Mouse (Mus musculus): Measurements from ENCODE around the gene Slc29a1. TPM values are rescaled to one million over a fixed set of nuclear protein-coding genes. Genes with fewer than 3 reads are reported as not detected.

The Slc29a1 gene
- polyA plus RNA-seq, 1 experiment from 2014 or later = 243 TPM

DNA sequence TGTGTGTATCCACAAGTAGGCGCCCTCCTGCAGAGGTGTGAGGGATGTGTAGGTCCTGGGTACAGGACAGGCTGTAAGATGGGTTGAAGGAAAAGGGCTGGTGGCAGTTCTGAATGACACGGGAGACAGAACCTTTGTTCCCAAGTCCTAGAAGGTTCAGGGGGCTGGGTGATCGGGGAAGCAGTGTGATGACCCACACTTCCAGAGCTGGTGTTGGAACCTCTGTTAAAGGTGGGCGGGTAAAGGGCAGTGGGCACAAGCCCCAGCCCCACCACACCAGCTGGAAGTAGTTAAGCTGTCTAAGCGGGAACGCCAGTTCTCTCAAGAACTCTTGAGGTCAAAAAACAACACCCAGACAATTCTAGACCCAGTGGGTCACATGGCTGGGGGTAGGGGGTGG lies 9.0 kb downstream of the Slc29a1 start:
- DNase-seq (ENCODE audit: low spot score) = no peak

DNA sequence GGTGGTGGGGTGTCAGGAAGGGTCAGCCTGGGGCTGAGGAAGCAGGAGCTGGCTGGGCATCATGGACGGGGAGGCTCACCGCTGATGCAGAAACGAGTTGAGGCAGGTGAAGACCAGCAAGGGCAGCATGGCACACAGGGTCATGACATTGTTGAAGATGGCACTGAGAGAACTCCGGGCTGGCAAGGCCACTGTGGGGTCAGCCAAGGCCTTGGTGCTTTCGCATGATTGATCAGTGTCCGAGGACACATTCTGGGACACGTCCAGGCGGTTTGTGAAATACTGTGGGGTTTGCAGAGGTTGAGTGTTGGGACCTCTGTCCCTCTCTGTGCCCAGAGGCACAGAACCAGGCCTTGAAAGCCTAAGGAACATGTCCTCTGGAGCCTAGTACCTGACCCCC lies 9.6 kb downstream of the Slc29a1 start:
- DNase-seq (ENCODE audit: low spot score) = no peak

DNA sequence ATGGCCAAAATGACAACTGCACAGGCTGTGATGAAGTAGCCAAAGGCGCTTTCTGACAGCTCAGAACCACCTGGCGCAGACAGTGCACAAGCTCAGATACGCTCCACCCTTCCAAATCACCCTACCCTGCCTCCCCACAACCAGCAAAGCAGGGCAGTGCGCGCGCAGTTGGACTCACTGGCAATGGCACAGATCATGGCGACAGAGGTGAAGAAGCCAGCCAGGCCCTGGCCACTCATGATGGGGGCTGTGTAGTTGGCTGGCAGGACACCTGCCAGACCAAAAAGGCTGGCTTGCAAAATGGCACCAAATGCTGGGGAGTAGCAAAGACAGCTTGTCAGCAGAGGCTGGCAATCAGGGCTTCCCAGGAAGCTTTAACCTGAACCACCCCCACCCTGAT lies 10.2 kb downstream of the Slc29a1 start:
- no peak for DNase-seq (ENCODE audit: low spot score)

DNA sequence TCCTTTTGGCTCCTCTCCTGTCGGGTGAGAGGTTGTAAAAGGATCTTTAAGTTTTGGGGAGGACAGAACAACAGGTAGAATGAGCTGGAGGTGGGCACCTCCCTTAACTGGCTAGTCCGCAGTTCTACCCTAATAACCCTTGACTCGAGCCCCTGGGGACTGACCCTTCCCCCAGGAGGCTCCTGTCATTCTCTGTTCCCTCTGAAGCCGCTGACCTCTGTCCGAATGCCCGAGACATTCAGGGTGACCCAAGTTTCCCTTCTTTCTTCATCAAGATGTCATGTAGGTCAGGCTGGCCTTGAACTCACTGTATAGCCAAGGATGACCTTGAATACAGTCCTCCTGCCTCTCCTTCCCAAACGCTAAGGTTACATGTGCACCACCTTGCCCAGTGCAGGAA lies 11.0 kb downstream of the Slc29a1 start:
- DNase-seq (ENCODE audit: low spot score) = no peak

DNA sequence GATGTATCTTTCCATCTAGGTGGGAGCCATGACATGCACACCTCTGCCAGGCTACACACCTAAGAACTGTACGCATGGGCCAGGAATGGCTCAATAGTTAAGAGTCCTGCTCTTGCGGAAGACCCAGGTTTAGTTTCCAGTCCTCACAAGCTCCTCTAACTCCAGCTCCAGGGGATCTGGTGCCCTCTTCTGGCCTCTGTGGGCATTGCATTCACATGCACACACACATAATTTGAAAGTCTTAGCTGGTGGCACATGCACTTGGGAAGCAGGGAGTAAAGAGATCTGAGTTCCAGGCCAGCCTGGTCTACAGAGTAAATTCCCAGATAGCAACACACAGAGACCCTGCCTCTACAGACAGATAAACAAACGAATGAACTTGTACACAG lies 13.0 kb downstream of the Slc29a1 start:
- peak; percentile 26 for DNase-seq (ENCODE audit: low spot score)

DNA sequence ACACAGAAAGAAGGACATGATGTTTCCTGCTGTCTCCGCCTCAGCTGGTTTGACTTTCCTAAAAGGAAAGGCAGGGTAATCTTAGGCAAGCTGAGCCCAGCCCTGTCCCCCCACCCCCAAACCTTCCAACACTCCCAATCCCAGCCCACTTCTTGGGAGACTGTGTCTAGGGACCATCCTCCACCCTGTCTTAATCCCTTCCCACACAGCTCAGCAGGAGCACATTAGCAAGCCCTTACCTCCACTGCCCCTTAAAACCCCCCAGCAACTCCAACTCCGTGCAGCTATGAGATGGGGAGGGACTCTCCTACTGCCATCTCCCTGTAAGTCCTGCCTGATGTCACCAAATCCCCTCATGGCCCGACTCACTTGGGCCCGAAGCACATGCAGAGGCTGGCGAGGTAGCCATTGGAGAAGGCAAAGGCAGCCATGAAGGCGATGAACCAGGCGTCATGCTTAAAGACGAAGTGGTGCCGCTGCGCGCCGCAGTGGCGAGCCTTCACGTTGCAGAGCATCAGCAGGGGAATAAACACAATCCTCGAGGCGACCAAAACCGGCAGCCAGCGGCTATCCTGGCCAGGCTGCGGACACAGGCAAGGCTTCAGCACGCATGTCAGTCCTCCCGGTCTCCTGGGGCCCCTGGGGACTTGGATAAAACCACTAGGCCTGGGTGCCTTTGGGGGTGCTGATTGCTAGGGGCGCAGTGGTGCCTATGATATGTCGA lies 13.5 kb downstream of the Slc29a1 start:
- peak; percentile 5 for DNase-seq (ENCODE audit: low spot score)

DNA sequence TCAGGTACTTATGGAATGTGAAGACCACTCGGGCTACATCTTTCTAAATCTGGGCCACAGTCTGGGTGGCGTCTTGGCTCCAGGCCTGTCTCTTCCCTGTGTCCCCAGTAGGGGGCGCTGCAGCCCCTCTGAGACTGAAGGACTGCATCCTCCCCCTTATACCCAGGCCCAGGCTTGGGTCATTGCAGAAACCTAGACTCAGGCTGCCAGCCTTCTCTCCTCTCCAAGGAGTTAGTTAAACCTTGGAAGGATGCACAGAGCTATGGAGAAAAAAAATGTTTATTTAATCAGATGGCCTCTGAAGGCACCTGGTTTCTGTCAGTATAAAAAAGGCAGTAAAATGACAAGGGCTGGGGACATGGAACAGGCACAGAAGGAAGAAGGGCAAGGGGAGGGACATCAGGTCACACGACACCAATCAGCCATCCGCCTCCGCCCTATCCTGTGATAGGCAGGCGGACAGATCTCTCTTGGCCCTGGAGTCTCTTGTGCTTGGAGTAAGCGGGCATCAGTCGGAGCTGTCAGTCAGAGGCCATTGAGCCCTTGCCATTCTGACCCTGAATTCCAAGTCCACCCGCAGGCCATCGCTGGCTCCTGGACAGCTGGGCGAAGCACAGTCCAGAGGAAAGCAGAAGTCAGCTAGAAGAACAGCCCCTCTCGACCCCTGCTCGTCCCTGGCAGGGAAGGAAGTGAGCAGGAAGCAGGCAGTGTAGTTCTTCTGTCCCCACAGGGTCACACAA lies 14.3 kb downstream of the Slc29a1 start:
- DNase-seq (ENCODE audit: low spot score) = peak; percentile 75

DNA sequence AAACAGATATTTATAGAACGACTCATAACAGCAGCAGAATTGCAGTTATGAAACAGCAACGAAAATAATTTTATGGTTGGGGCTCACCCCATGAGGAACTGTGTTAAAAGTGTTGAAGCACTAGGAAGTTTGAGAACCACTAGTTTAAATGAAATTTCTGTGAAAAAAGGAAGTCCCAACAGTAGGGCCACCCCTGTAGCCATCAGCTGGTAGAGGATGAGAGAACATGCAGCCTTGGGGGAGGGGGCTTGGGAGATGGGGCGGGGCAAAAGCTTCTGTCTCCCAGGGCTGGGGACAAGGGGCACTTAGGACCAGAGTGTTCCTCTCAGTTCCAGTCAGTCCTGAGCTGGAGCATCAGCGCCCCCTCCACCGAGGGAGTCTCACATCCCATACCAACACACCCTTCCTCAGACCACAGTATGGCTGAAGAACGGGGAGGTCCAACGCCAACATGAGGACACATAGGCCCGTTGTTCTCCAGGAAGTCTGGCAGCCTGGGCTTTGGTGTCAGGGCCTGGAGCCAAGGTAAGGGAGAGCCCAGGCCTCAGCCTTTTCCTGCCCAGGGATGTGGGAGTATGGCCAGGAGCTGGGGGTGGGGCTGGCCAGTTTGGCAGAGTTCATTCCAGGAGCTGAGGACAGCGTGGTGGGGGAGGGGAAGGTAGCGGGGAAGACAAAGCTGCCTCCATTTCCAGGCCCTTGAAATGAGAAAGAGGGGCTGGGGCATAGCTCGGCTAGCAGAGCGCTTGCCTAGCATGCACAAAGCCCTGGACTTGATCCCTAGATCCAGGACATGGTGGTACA lies 15.1 kb downstream of the Slc29a1 start:
- DNase-seq (ENCODE audit: low spot score) = no peak

DNA sequence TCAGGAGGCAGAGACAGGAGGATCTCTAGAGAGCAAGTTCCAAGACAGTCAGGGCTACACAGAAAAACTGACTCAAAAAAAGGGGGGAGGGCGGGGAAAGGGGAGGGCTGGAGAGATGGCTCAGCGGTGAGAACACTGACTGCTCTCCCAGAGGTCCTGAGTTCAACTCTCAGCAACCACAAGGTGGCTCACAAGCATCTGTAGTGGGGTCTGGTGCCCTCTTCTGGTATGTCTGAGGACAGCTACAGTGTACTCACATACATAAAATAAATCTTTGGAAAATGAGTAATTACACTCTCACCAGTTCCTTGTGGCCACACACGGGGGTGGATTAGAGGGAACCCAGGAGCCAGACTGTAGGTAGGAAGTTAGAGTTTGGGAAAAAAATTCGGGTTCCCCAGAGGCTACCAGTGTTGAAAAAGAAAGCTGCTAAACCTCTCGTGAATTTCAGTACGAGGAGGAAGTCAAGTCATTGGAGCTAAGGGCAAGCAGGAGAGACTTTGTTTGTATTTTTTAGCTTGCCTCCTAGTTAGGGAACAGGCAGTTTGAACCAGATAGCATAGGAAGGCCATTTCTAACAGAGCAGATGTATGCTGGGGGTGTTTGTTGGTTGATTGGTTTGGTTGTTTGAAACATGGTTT lies 16.6 kb downstream of the Slc29a1 start:
- peak; percentile 49 for DNase-seq (ENCODE audit: low spot score)

DNA sequence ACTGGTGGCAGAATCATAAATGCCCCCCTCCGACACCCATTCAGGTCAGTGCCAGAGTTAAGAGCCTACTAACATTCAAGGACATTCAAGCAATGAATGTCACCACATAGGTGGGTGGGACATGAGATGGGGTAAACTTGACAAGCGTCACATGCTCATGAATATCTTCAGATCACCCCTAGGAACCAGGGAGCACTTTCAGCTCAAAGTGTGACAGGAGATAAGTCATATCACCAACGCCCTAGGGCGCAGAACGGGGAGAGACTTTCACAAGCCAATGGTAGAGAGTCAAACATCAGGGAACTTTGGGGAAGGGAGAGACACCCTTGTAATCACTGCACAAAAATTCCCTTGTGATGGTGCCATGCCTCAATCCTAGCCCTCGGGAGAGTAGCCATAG lies 17.2 kb downstream of the Slc29a1 start:
- DNase-seq (ENCODE audit: low spot score) = no peak

DNA sequence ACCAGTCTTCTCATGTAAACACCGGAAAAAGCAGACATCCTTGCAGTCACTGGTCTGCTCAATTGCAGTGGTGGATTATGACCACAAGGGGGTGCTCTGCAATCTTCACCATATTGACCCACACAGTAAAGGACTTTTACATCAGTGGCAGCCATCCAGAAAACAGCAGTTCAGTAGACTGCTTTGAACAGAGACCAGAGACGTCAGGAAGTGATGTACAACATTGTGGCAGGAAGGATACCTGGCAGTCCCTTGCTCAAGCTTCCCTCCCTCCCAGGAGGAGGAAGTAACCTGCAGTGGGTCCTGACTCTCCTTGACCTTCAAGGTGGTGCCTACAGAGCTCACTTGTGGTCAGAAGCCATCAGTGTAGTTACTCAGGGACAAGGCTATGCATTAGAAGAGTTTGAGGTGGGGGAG lies 17.8 kb downstream of the Slc29a1 start:
- DNase-seq (ENCODE audit: low spot score) = peak; percentile 83

DNA sequence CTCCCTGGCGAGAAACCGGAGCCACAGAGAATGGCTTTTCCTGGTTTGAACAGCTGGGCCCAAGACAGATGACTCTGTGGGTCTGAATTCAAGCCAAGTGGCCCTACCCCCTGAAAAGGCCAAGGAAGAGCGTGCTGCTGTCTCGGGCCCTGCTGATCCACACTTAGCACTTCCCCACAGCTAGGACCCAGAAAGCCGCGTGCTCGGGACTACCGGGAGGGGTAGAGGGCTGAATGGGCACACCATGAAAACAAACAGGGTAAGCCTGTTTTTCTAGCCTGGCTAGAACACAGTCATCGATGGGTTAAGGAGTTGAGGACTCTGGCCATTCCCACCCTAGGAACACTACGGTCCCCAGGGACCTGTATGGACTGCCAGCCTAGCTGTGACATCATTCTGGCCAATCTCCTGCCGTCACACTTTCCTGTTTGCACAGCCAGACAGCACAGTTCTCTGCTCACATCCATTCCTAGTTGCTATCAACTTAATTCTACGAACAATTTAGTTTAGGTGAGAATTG lies 18.4 kb downstream of the Slc29a1 start:
- DNase-seq (ENCODE audit: low spot score) = no peak

DNA sequence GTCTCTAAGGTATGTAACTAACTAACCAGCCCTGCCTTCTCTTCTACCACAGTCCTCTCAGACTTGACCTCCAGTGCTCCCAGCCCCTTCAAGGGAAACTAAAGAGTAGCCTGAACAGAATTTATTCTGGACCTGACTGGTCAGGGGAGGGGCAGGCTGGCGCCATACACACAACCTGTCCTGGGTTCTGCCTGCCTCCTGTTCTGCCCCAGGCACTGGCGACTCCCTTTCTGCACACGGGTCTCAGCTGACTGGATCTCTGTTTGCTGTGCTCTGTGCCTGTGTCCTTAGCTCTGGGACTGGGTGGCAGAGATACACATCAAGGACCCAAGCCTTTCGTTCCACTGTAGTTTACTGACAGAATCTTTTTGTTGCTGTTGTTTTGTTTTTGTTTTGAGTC lies 19.9 kb downstream of the Slc29a1 start:
- no peak for DNase-seq (ENCODE audit: low spot score)

DNA sequence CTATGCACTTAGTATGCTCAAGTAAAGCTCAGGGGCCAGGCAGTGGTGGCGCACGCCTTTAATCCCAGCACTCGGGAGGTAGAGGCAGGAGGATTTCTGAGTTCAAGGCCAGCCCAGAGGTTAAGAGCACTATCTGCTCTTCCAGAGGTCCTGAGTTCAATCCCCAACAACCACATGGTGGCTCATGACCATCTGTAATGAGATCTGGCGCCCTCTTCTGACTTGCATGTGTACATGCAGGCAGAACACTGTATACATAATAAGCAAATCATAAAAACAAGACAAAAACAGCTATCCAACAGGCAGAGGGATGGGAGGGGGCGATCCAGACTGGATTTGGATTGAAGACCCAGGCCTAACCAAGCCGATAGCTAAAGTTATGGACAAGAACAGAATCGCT lies 20.6 kb downstream of the Slc29a1 start:
- peak; percentile 57 for DNase-seq (ENCODE audit: low spot score)

DNA sequence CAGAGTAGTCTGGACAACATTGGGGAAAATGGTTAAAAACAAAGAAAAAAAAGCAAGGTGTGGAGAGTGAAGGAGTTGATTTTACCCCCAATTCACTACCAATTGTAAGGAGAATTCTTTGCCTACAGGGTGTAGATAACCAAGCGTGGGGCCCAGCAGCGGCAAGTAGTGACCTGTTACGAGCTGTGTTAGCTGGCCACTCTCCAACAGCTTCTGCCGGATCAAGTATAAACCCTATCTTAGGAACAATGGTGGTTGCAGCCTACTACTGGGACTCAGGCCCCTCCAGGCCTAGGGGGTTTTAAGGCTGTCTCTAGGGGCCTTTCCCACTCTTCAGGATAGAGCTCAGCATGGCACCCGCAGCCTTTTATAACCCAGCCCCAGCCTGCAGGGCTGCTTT lies 21.2 kb downstream of the Slc29a1 start:
- DNase-seq (ENCODE audit: low spot score) = no peak

DNA sequence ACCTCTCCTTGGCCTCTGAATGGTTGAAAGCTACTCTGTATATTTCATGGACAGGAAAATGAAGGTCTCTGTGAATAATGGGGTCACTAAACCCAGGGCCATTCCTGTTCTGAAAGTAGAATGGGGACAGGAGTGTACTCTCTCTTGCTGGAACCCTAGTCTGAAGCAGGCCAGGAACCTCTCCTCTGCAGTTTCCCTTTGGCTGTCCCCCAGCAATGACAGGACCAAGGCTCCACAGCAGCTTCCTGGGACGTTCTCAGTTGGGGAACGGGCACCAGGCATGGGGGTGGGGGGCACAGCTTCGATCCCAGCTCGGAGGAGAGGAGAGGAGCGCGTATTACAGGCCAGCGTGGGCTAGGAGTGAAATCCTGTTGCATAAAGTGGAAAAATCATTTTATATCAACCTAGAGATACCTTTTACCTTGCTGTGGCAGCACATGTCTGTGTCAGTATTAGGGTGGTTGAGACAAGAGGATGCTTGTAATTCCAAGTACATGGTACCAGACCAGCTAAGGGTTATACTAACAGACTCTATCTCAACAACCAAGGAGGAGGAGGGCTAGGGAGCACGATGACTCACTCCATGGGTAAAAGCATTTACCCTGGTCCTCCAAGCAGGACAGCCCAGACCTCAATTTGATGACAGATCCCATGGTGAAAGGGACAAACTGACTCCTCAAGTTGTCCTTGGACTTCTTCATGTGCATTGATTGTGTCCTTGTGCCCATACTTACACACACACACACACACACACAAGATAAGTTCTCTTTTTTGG lies 24.1 kb downstream of the Slc29a1 start:
- DNase-seq (ENCODE audit: low spot score) = no peak

DNA sequence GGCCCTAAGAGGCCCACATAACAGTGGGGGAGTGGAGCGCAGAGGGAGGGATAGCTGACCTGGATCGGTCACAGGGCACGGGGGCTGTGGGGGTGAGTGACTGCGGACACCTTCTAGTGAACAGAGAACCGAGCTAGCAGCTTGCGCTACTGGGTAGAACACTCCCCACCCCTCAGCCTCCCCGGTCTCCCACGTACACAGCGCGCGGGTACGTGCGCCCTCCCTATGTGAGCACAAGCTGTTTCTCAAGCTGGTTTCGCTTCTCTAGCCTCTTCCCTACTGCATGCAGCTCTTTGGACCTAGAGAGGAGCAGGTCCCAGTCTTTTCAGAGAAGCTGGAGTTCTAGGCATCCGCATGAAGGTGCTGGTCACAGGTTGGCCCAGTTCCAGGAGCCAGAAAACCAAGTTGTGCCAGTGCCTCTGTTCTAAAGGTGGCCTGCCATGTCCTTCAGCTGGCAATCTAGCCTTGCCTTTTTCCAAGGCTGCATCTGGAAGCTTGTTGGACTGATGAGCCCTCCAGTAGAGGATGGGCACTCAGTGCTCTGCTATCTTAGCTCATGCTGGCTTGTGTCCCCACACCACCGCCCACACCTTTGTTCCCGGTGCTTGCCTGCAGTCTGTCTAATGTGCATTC lies 25.2 kb downstream of the Slc29a1 start:
- peak; percentile 80 for DNase-seq (ENCODE audit: low spot score)

DNA sequence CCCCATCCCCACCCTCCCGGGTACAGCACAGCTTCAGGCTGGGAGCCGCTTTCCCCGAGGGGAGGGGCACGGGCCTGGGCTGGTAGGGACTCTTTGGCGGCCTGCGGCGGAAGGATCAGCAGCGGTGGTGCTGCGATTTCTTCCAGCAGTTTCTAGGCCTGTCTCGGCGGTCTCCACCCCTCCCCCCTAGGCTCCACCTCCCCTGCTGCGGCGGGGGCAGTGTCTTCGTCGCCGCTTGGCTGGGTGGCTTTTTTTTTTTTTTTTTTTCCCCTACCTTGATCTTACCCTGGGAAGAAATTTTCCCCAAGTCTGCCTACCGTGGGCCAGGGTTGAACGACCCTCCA lies 25.7 kb downstream of the Slc29a1 start:
- peak; percentile 95 for DNase-seq (ENCODE audit: low spot score)

DNA sequence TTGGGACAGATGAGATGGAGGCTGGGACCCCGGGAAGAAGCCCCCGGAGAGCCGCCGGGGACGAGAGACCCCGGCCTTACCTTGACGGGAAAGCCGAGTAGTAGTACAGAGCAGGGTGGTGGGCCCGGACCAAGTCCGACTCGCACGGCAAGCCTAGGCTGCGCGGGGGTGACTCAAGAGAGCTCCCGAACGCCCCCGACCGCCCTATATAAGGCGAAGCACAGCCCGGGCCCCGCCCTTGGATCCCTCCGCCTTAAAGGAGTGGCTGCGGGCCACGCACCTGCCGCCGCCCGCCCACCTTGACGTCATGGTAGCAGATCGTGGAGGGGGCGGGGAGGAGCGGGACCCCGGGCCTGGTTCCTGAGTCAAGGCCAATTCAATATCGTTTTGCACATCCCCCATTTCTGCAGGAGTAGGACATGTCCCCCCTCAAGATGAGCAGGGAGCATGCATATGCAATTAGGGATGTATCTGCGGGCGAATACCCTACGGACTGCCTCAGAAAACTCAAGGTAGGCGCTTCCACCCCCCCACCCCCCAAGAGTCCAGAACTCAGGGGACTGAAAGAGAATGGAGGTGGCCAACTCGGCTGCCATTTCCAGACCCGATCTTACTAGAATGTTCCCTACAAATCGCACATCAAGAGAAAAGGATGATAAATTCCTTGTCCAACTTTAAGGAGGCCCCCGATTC lies 26.2 kb downstream of the Slc29a1 start, which contains the start of gene Hsp90ab1:
TSS of gene Hsp90ab1 (minus strand) at position 185 of the 693 bp plus-strand sequence.
- DNase-seq (ENCODE audit: low spot score) = peak; percentile 99

Measured in thymus, postnatal 0 days (tissue).